10 mouse cellular contexts compared by ENCODE assay signal in genomic region chr11:94281199-94282181, GRCm38 (mm10). TPM values are rescaled to one million over a fixed set of nuclear protein-coding genes. Genes with fewer than 3 reads are reported as not detected.
DNase-seq lines count a peak whose midpoint lies in the region; ATAC-seq lines count a peak whose summit lies in the region.
"Had no signal": no experiment of that assay in that cellular context is flagged by ENCODE, and none has a peak within 500 bp of the region (broad histone marks: within the 10 kb centered on the region; RNA-seq: fewer than 3 reads in every experiment).

Gene Gm21885, plus strand, starts transcription at chr11:94281873.

- H3K9me3 ChIP-seq in heart, embryonic 11.5 days (replicated peaks; ENCODE audit: control insufficient read depth, low read length), result no peaks in the 10 kb centered on the region
- no peaks in the 10 kb centered on the region for H3K9me3 ChIP-seq in forebrain, embryonic 16.5 days (ENCODE audit: control insufficient read depth, low read length)
- no peaks in the 10 kb centered on the region for H3K9me3 ChIP-seq in limb, embryonic 15.5 days
- no peaks in the 10 kb centered on the region for H3K9me3 ChIP-seq in midbrain, embryonic 11.5 days (ENCODE audit: control insufficient read depth, low read length)
- H3K9me3 ChIP-seq: neural tube, embryonic 12.5 days had no signal

- no peak within 1 kb of the TSS for H3K4me2 ChIP-seq in heart, embryonic 11.5 days
- no peak within 1 kb of the TSS for H3K4me2 ChIP-seq in forebrain, embryonic 16.5 days (ENCODE audit: low read length)
- no peak within 1 kb of the TSS for H3K4me2 ChIP-seq in limb, embryonic 15.5 days
- H3K4me2 ChIP-seq in midbrain, embryonic 11.5 days, result no peak within 1 kb of the TSS
- H3K4me2 ChIP-seq: neural tube, embryonic 12.5 days had no signal

- no peaks in the 10 kb centered on the region for H3K4me1 ChIP-seq in heart, embryonic 11.5 days (ENCODE audit: control insufficient read depth, insufficient read depth, low read length)
- H3K4me1 ChIP-seq in forebrain, embryonic 16.5 days (replicated peaks; ENCODE audit: control insufficient read depth, insufficient read depth, low read length), result peaks cover 14% of the 10 kb centered on the region
- H3K4me1 ChIP-seq in limb, embryonic 15.5 days, result peaks cover 23% of the 10 kb centered on the region
- H3K4me1 ChIP-seq in midbrain, embryonic 11.5 days (ENCODE audit: control insufficient read depth, insufficient read depth, low read length), result no peaks in the 10 kb centered on the region; the same call in 1 of the 2 replicates

- no peak within 1 kb of the TSS for H3K9ac ChIP-seq in heart, embryonic 11.5 days (ENCODE audit: low read depth, low read length)
- no peak within 1 kb of the TSS for H3K9ac ChIP-seq in forebrain, embryonic 16.5 days (replicated peaks; ENCODE audit: low read depth, low read length)
- H3K9ac ChIP-seq in limb, embryonic 15.5 days, result no peak within 1 kb of the TSS
- no peak within 1 kb of the TSS for H3K9ac ChIP-seq in midbrain, embryonic 11.5 days (ENCODE audit: low read length)
- H3K9ac ChIP-seq: neural tube, embryonic 12.5 days had no signal

- no peak within 1 kb of the TSS for H3K27ac ChIP-seq in heart, embryonic 11.5 days (ENCODE audit: low read depth, low read length)
- H3K27ac ChIP-seq in forebrain, embryonic 16.5 days (ENCODE audit: low read length), result peak within 1 kb of the TSS; percentile 35; the same call in 1 of the 2 replicates
- H3K27ac ChIP-seq in limb, embryonic 15.5 days, result peak within 1 kb of the TSS; percentile 35
- H3K27ac ChIP-seq in midbrain, embryonic 11.5 days (ENCODE audit: low read depth, low read length), result no peak within 1 kb of the TSS
- H3K27ac ChIP-seq: neural tube, embryonic 12.5 days had no signal

- WGBS in heart, embryonic 11.5 days (ENCODE audit: insufficient replicate concordance), result 79% methylated on average over 11 of the region's 11 CpGs
- 74% methylated on average over 11 of the region's 11 CpGs for WGBS in forebrain, embryonic 16.5 days
- WGBS in limb, embryonic 15.5 days, result 73% methylated on average over 11 of the region's 11 CpGs
- WGBS in midbrain, embryonic 11.5 days, result 91% methylated on average over 11 of the region's 11 CpGs

- intact Hi-C loops in gastrocnemius, postnatal 36 days (cut with DNase I), result no loop called here

- no peak for ATAC-seq in heart, embryonic 11.5 days (replicated peaks; ENCODE audit: insufficient number of reproducible peaks, low FRiP score, low TSS enrichment)
- ATAC-seq in forebrain, embryonic 16.5 days, result peak; percentile 30; the same call in 1 of the 2 replicates
- ATAC-seq in limb, embryonic 15.5 days (ENCODE audit: insufficient number of reproducible peaks, low FRiP score, low TSS enrichment, low read depth), result no peak
- no peak for ATAC-seq in megakaryocyte, adult 5-6 weeks (ENCODE audit: poor library complexity, severe bottlenecking)
- no peak for ATAC-seq in midbrain, embryonic 11.5 days (ENCODE audit: low FRiP score)

- DNase-seq in heart, adult 18-20 months, result peak; percentile 45 to 67
- DNase-seq in adrenal gland, postnatal 25 days, result peak; percentile 38
- no peak for DNase-seq in midbrain, embryonic 11.5 days (ENCODE audit: low spot score, missing footprints)
- no peak for DNase-seq in gastrocnemius, postnatal 36 days
- DNase-seq: thymus, postnatal 36 days had no signal

- H3K27me3 ChIP-seq in heart, embryonic 11.5 days (ENCODE audit: control insufficient read depth, insufficient read depth, low read length), result no peaks in the 10 kb centered on the region
- no peaks in the 10 kb centered on the region for H3K27me3 ChIP-seq in forebrain, embryonic 16.5 days (replicated peaks; ENCODE audit: control insufficient read depth, insufficient read depth, low read length)
- no peaks in the 10 kb centered on the region for H3K27me3 ChIP-seq in limb, embryonic 15.5 days
- H3K27me3 ChIP-seq in midbrain, embryonic 11.5 days (ENCODE audit: control insufficient read depth, insufficient read depth, low read length), result no peaks in the 10 kb centered on the region
- H3K27me3 ChIP-seq: neural tube, embryonic 12.5 days had no signal

- H3K4me3 ChIP-seq in heart, embryonic 11.5 days (ENCODE audit: low read depth, low read length), result no peak within 1 kb of the TSS
- no peak within 1 kb of the TSS for H3K4me3 ChIP-seq in forebrain, embryonic 16.5 days (replicated peaks; ENCODE audit: low read length)
- no peak within 1 kb of the TSS for H3K4me3 ChIP-seq in limb, embryonic 15.5 days
- H3K4me3 ChIP-seq in midbrain, embryonic 11.5 days (ENCODE audit: low read depth, low read length), result no peak within 1 kb of the TSS
- H3K4me3 ChIP-seq: neural tube, embryonic 12.5 days had no signal

- H3K36me3 ChIP-seq in heart, embryonic 11.5 days (ENCODE audit: control insufficient read depth, insufficient read depth, low read length), result peaks cover 5% of the 10 kb centered on the region
- H3K36me3 ChIP-seq in forebrain, embryonic 16.5 days (ENCODE audit: control insufficient read depth, insufficient read depth), result peaks cover 4% of the 10 kb centered on the region
- H3K36me3 ChIP-seq in limb, embryonic 15.5 days, result peaks cover 25% of the 10 kb centered on the region
- peaks cover 12% of the 10 kb centered on the region; the same call in 1 of the 2 replicates for H3K36me3 ChIP-seq in midbrain, embryonic 11.5 days (ENCODE audit: control insufficient read depth, insufficient read depth, low read length)

RNA-seq across cellular contexts. Expression of gene Gm21885, which starts in this region (rescaled TPM):
- under 1 TPM in 1 of 2 experiments, not detected in 1; 0.77 TPM for total RNA-seq in heart, adult 18-20 months (2021)
- polyA plus RNA-seq in heart, embryonic 11.5 days (2014; fragmentation: Nextera tagmentation; extraction: Ambion mirVana), result not detected in 2 replicates
- not detected in 2 replicates for total RNA-seq in adrenal gland, postnatal 25 days (2021)
- polyA plus RNA-seq in forebrain, embryonic 16.5 days (2015; fragmentation: Nextera tagmentation; extraction: Ambion mirVana), result 0.38 and 0.66 TPM in 2 replicates
- polyA plus RNA-seq in limb, embryonic 15.5 days (2015; fragmentation: Nextera tagmentation; extraction: Ambion mirVana), result 0.19 TPM in 1 of 2 replicates, not detected in the other
- total RNA-seq in megakaryocyte, adult 5-6 weeks (2015), result not detected in 2 replicates
- not detected in 2 replicates for total RNA-seq in megakaryocyte, adult 5-6 weeks (2017)
- 0.34 and 0.43 TPM in 2 replicates for polyA plus RNA-seq in midbrain, embryonic 11.5 days (2014; fragmentation: Nextera tagmentation; extraction: Ambion mirVana)
- total RNA-seq in gastrocnemius, postnatal 36 days (2021), result not detected
- polyA plus RNA-seq: neural tube, embryonic 12.5 days had no signal

Comparison
In these comparisons a context has a peak if more than half of its experiments do, and no peak if none do; other contexts are left out.
1. Peak in DNase-seq in heart, adult 18-20 months; RNA of the gene not detected or under 1 TPM.
2. Peak in DNase-seq in adrenal gland, postnatal 25 days; RNA of the gene not detected or under 1 TPM.
3. Peak in ATAC-seq and H3K27ac ChIP-seq in forebrain, embryonic 16.5 days; RNA of the gene not detected or under 1 TPM.